Mouse (Mus musculus) adrenal gland, postnatal 0 days (tissue): ENCODE results near the gene Recql. TPM values are rescaled to one million over a fixed set of nuclear protein-coding genes. Genes with fewer than 3 reads are reported as not detected.

Experiments used
- polyA plus RNA-seq: library from polyadenylated mRNA; unstranded; fragments of >200 nt; fragmentation: Nextera tagmentation; extraction: Ambion mirVana; gene quantifications from 2 replicates; pipeline ENCODE4 v1.2.1, GENCODE M21; 2015

Recql gene
- 9.9 and 15.0 TPM in 2 replicates for polyA plus RNA-seq

GRCm38 (mm10) chr6:142387011-142387754 lies at the start of gene Recql, which contains the start of gene Golt1b:
Recql (minus strand) TSS chr6:142387087.
Golt1b (plus strand) TSS chr6:142387221.

GRCm38 (mm10) chr6:142412906-142413491 lies 26.1 kb upstream of the Recql start, which contains the start of gene Spx:
Spx (plus strand) TSS chr6:142413441.

GRCm38 (mm10) chr6:142345440-142346038 lies 41.3 kb downstream of the Recql start, which contains the start of gene Pyroxd1:
Pyroxd1 (plus strand) TSS chr6:142345654.

GRCm38 (mm10) chr6:142322881-142323280 lies 64.0 kb downstream of the Recql start, which contains the start of gene Slco1a5:
Slco1a5 (minus strand) TSS chr6:142322981.

Other genes with a start within 250 kb of the Recql start
- not detected in 2 replicates for gene Slco1a6, start 178.6 kb downstream of the Recql start, polyA plus RNA-seq
- not detected in 2 replicates for gene Iapp, start 88.7 kb downstream of the Recql start, polyA plus RNA-seq
- not detected in 2 replicates for gene Slco1a5, start 64.1 kb downstream of the Recql start, polyA plus RNA-seq
- 13.8 and 18.9 TPM in 2 replicates for gene Pyroxd1, start 41.4 kb downstream of the Recql start, polyA plus RNA-seq
- 40.7 and 50.1 TPM in 2 replicates for gene Golt1b, start 134 bp upstream of the Recql start, polyA plus RNA-seq
- 0.25 and 0.68 TPM in 2 replicates for gene Spx, start 26.4 kb upstream of the Recql start, polyA plus RNA-seq
- gene Gys2, start 86.0 kb upstream of the Recql start, polyA plus RNA-seq, result 2.9 and 6.7 TPM in 2 replicates
- gene Ldhb, start 120.9 kb upstream of the Recql start, polyA plus RNA-seq, result 93.4 and 100 TPM in 2 replicates
- gene Kcnj8, start 184.5 kb upstream of the Recql start, polyA plus RNA-seq, result 26.7 and 52.3 TPM in 2 replicates